Mouse (Mus musculus) common myeloid progenitor, adult 5-6 weeks (primary cell): ENCODE measurements around the gene Lhx4. TPM values are rescaled to one million over a fixed set of nuclear protein-coding genes. Genes with fewer than 3 reads are reported as not detected.

Experiments
- total RNA-seq: library from RNA; stranded (forward); fragments of 200-1000, 187-1606 nt; gene quantifications from 2 replicates; pipeline ENCODE4 v1.2.3, GENCODE M21; 2017

The Lhx4 gene
- total RNA-seq, 1 experiment from 2014 or later, result not detected

Other genes with a start within 250 kb of the Lhx4 start
- 24.6 and 25.1 TPM in 2 replicates for gene Acbd6, start 193.6 kb downstream of the Lhx4 start, total RNA-seq
- 21.5 and 23.8 TPM in 2 replicates for gene Qsox1, start 61.2 kb upstream of the Lhx4 start, total RNA-seq
- 57.7 and 78.7 TPM in 2 replicates for gene Cep350, start 221.6 kb upstream of the Lhx4 start, total RNA-seq